Mouse (Mus musculus) kidney, adult 2 months (tissue): ENCODE results near the gene Sbf2. TPM values are rescaled to one million over a fixed set of nuclear protein-coding genes. Genes with fewer than 3 reads are reported as not detected.

Experiments
- DNase-seq: peaks from one replicate; pipeline ENCODE4 v3.0.0; 2021
- H3K27ac ChIP-seq: fragments of 200-500 bp; 2 replicates; pipeline ENCODE4 v1.5.1; 2012; ENCODE audit warnings: low read depth, low read length, control low read depth, inconsistent platforms; ENCODE audit not compliant: insufficient read depth
- H3K27me3 ChIP-seq: fragments of 200-500 bp; replicated peaks from 2 replicates; pipeline ENCODE4 v1.6.1; 2012; ENCODE audit warnings: mild to moderate bottlenecking, moderate library complexity, low read length, inconsistent platforms; ENCODE audit not compliant: control insufficient read depth, insufficient read depth
- H3K36me3 ChIP-seq: fragments of 200-500 bp; 2 replicates; pipeline ENCODE4 v1.6.1; 2012; ENCODE audit warnings: mild to moderate bottlenecking, moderate library complexity, low read length, inconsistent platforms; ENCODE audit not compliant: control insufficient read depth, insufficient read depth
- H3K4me1 ChIP-seq: fragments of 200-500 bp; 2 replicates; pipeline ENCODE4 v1.6.1; 2011; ENCODE audit warnings: low read length; ENCODE audit not compliant: control insufficient read depth, insufficient read depth
- H3K4me3 ChIP-seq: fragments of 200-500 bp; 2 replicates; pipeline ENCODE4 v1.5.1; 2011; ENCODE audit warnings: mild to moderate bottlenecking, low read depth, low read length, control low read depth; ENCODE audit not compliant: insufficient read depth
- CTCF ChIP-seq: fragments of 200-500 bp; conservative IDR thresholded peaks from 2 replicates; pipeline ENCODE4 v1.5.1; 2011; ENCODE audit warnings: low read depth, mild to moderate bottlenecking, control low read depth, low read length, moderate library complexity, mixed read lengths; ENCODE audit not compliant: insufficient read depth, insufficient read length
- POLR2A ChIP-seq: fragments of 200-500 bp; IDR thresholded peaks from one replicate; pipeline ENCODE4 v1.6.1; 2011; ENCODE audit warnings: low read depth, low read length, control low read depth
- WGBS: fragments of 180-500 bp; shearing (Covaris S2); methylation state at CpG from one replicate; pipeline ENCODE4 v1.1.7; 2018; 5-methylcytosine and 5-hydroxymethylcytosine counted together
- polyA plus RNA-seq: library from polyadenylated mRNA; depleted of rRNA; stranded (reverse); fragments of >200 nt; gene quantifications from 2 replicates; pipeline ENCODE4 v1.2.3, GENCODE M21; 2012

Gene Sbf2
- polyA plus RNA-seq, 1 experiment, result 23.3 TPM

- no peak for TF ChIP-seq CTCF
- no peak for TF ChIP-seq POLR2A
- no peaks in the 10 kb centered on the region for H3K4me1 ChIP-seq
- no peak overlapping the region for H3K4me3 ChIP-seq
- 94% methylated on average over 11 of the region's 11 CpGs for WGBS
- DNase-seq, result no peak
- H3K27me3 ChIP-seq, result no peaks in the 10 kb centered on the region
- H3K36me3 ChIP-seq, result peaks cover 5% of the 10 kb centered on the region
- H3K27ac ChIP-seq, result no peak overlapping the region
These were observed 252.7 kb downstream of the Sbf2 start for GRCm38 (mm10) chr7:110362005-110362404.

GRCm38 (mm10) chr7:110361516-110361915 is 253.2 kb downstream of the Sbf2 start:
- no peak overlapping the region for H3K27ac ChIP-seq
- no peak for TF ChIP-seq CTCF
- no peak for TF ChIP-seq POLR2A
- WGBS, result 94% methylated on average over 1 of the region's 1 CpGs
- no peak for DNase-seq
- no peaks in the 10 kb centered on the region for H3K4me1 ChIP-seq
- H3K4me3 ChIP-seq, result no peak overlapping the region
- H3K36me3 ChIP-seq, result peaks cover 5% of the 10 kb centered on the region
- no peaks in the 10 kb centered on the region for H3K27me3 ChIP-seq

- H3K4me3 ChIP-seq, result no peak overlapping the region
- no peak for TF ChIP-seq POLR2A
- H3K27me3 ChIP-seq, result no peaks in the 10 kb centered on the region
- no peak overlapping the region for H3K27ac ChIP-seq
- no peak for DNase-seq
- WGBS, result 99% methylated on average over 2 of the region's 2 CpGs
- H3K4me1 ChIP-seq, result no peaks in the 10 kb centered on the region
- H3K36me3 ChIP-seq, result peaks cover 3% of the 10 kb centered on the region
These were observed 255.3 kb downstream of the Sbf2 start for GRCm38 (mm10) chr7:110359391-110359790.

DNA sequence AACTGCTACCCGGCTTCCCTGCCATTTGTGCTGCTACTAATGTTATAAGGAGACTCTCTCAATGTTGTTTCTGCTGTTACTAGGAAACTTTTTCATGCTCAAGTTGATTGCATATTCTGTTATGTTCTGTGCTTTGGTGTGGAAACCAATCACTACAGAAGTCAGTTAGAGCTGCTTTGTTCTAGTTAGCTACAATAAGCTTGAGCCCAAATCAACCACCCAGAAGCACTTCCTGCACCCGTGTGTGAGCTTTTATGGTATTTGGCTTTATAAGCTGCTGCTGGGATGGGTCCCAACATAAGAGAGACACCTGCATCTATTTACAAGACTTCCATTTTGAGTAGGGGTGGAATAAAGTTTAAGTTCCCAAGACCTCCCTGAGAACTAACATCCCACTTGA is 260.8 kb downstream of the Sbf2 start:
- TF ChIP-seq POLR2A, result no peak
- no peak for TF ChIP-seq CTCF
- DNase-seq, result no peak
- Histone ChIP-seq H3K27me3 (no peaks in the 10 kb centered on the region), H3K4me3 (no peak overlapping the region), H3K36me3 (no peaks in the 10 kb centered on the region; the same call in 1 of the 2 replicates), H3K27ac (no peak overlapping the region), H3K4me1 (no peaks in the 10 kb centered on the region)
- 74% methylated on average over 2 of the region's 2 CpGs for WGBS

DNA sequence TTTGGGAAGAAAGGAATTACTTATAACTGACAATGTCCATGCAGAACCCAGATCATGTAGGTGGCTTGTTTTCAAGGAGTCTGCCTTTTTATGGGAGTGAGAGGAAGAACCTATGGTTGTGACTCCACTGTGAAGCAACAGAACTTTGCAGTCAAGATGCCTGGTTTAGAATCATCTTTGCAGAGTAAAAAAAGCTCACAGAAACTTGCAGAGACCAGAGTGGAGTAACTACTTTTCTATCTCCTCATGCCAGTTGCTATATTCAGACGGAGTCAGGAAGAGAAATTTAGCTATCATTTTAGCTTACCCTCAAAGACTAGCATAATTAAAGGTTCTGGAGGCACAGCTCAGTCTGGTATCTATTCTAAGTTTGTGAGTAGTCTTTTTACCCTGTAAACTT is 267.5 kb downstream of the Sbf2 start:
- H3K4me1 ChIP-seq, result no peaks in the 10 kb centered on the region
- no peaks in the 10 kb centered on the region for H3K36me3 ChIP-seq
- H3K27ac ChIP-seq, result no peak overlapping the region
- WGBS, result 92% methylated on average over 1 of the region's 1 CpGs
- DNase-seq, result no peak
- TF ChIP-seq CTCF (no peak), POLR2A (no peak)
- no peak overlapping the region for H3K4me3 ChIP-seq
- no peaks in the 10 kb centered on the region for H3K27me3 ChIP-seq

DNA sequence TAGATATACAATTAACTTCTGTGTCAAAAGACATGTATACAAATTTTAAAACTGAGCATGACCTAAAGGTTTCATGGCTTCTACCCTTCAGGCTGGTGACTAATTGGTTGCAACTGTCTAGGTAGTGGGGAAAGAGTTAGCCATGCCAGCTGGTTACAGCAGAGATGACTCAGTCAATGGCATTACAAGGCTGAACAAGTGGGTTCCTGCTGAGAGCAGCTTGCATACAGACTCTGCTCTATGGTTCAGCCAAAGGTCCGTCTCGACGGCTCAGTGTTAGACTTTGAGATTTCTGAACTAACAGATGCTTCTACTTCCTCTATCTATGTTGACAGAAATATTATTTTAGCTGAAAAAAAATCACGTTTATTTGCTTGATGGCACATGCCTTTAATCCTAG is 277.1 kb downstream of the Sbf2 start:
- TF ChIP-seq POLR2A (no peak), CTCF (no peak)
- Histone ChIP-seq H3K27me3 (no peaks in the 10 kb centered on the region), H3K27ac (no peak overlapping the region), H3K4me1 (no peaks in the 10 kb centered on the region), H3K36me3 (peaks cover 5% of the 10 kb centered on the region; the same call in 1 of the 2 replicates), H3K4me3 (no peak overlapping the region)
- WGBS, result 78% methylated on average over 4 of the region's 4 CpGs
- no peak for DNase-seq

DNA sequence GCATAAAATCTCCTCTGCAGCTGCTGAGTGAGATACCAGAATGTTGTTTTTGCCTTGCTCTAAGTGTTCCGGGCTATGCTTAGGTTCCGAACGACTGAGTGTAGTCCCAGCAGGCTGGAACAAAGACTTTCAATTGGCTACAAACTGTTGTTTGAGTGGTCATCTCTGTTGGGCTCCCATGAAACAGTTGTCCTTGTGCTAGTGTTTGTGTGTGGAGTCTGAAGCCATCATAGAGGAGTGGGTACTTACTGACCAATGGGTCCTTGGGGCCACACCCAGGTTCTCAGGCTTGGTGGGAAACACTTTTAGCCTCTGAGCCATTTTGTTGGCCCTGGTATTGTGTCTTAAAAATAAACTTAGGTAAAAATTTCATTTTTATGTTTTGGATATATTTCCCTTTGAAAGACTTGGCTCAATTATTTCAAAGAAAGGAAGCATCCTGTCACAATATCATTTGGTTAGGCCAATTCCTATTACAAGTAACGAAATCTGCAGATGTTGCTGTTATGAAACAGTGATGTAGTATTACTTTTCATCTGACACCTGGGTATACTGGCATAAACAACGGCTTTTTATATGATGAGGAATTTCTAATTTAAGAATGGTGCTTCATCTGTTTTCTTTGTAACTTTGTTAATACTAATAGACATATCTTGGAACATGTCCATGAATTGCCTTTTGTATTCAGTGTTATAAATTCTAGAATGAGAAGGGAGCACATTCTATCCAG is 289.2 kb downstream of the Sbf2 start:
- Histone ChIP-seq H3K4me3 (no peak overlapping the region), H3K4me1 (no peaks in the 10 kb centered on the region), H3K27ac (peak overlapping the region; percentile 23; the same call in 1 of the 2 replicates), H3K36me3 (peaks cover 4% of the 10 kb centered on the region; the same call in 1 of the 2 replicates), H3K27me3 (no peaks in the 10 kb centered on the region)
- TF ChIP-seq POLR2A, result no peak
- TF ChIP-seq CTCF, result no peak
- WGBS, result 84% methylated on average over 5 of the region's 5 CpGs
- no peak for DNase-seq
